Mouse (Mus musculus) neutrophil, adult 5-6 weeks (primary cell): ENCODE data around the gene Rnf157. TPM values are rescaled to one million over a fixed set of nuclear protein-coding genes. Genes with fewer than 3 reads are reported as not detected.

Experiments
- ATAC-seq: fragments of 151-379, 151-347 bp; 2 replicates; pipeline ENCODE4 v1.8.0; 2017; ENCODE audit warnings: mild to moderate bottlenecking, moderate TSS enrichment; ENCODE audit not compliant: insufficient number of reproducible peaks, poor library complexity, low FRiP score, severe bottlenecking; ENCODE audit errors: extremely low read depth
- total RNA-seq: library from RNA; stranded (forward); fragments of 200-1000 nt; gene quantifications from 2 replicates; pipeline ENCODE4 v1.2.3, GENCODE M21; 2017

Gene Rnf157
- 16.0 and 17.0 TPM in 2 replicates for total RNA-seq

DNA sequence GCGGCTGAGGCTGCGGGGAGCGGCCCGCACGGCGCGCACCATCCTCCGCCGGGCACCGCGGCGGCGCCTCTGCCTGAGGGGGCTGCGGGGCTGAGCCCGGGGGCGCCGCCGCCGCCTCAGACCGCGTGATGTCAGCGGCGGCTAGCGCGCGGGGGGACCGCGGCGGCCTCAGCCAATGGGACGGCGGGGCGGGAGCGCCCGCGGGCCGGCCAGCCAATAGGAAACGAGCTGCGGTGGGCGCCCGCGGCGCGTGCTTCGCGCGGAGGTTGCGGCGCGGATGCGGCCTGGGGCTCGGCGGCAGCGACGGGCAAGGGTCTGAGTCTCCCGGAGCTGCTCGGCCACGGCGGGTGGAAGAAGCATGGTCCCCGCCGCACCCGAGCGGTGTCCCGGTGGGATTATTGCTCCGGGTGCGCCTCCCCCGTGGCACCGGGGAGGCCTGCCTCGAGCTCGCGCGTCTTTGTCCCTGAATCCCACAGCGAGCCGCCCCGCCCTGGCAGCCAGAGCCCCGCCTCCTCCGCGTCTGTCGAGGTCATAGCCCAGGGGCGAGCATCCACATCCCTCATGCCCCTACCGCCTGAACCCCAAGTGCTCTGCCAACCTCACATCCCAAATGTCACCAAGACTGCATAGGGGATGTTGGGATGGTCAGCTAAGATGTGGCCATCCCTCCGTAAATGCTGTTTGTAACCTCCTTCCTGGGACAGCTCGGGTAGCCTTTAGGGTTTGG is at the start of gene Rnf157:
Gene Rnf157 (minus strand): TSS at position 129 of the 727 bp plus-strand sequence.
- 0 out of 2 replicates have a peak, but pooled peaks have one; percentile 17 for ATAC-seq

- ATAC-seq: no peak
Observed at GRCm38 (mm10) chr11:116459786-116460185, 47.0 kb upstream of the Rnf157 start.

- ATAC-seq: no peak
Observed at GRCm38 (mm10) chr11:116456234-116456633, 43.4 kb upstream of the Rnf157 start.

DNA sequence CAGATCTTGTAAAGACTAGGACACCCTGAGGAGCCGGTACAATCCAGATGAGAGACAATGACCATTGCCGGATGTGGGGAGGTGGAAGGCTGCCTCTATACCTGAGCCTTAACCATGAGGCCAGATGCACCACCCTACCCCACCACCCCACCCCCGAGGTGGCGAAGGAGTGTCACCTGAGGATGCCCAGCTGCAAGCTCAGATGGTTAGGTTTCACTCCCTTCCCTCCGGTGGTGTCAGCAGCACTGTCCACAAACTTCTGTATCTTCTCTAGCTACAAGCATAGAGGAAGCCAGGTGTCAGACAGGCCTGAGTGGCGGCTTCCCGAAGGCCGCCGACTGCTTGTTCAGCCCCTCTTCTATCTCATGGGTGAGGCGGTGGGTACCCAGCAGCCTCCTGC is 41.1 kb upstream of the Rnf157 start:
- no peak for ATAC-seq

DNA sequence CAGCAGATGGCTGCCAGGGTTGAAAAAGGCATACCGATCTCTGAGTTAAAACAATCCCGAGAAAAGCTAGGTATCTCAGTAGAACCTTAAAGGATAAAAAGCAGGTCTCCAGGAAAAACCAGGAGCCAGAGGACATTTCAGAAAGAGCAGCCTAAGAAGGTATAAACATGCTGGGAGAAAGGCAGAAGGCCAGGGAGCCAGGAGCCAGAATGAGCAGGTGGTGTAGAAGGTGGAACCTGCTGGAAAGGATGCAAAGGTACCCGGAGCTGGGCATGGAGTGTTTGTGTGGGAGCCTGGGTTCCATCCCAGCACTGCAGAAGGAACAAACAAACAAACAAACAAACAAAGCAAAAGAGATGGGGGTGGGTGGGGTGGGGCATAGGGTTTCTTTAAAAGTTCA is 36.5 kb upstream of the Rnf157 start:
- ATAC-seq: no peak

GRCm38 (mm10) chr11:116447822-116448221 is 35.0 kb upstream of the Rnf157 start:
- ATAC-seq: no peak

DNA sequence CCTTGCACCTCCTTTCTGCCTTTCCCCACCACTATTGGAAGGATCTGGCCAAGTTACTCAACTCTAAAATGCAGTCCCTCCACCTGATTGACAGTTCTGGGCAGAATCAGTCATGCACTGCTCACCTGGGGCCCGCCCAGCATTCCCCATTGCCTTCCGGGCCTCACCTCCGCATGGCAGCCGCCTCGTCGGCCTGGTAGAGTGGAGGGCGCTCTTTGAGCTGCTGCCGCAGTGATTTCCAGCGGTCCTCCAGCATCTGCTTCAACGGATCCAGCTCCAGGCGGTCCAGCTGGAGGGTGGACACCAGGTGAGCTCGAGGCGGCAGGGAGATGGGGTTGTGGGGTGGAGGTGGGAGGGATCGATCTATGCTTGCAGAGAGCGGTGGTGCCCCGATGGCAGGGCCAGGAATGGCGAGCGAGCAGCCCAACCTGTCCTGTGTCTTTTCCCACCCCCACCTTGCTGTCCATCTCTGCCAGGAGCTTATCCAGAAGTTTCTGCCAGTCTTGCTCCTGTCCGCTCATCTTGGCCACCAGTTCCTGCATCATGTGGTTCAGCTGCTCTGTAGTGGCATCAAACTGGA is 33.6 kb upstream of the Rnf157 start:
- ATAC-seq: no peak

GRCm38 (mm10) chr11:116445596-116446307 is 32.9 kb upstream of the Rnf157 start:
- ATAC-seq: peak; percentile 77

- ATAC-seq: no peak
Observed at GRCm38 (mm10) chr11:116443935-116444334, 31.1 kb upstream of the Rnf157 start.

DNA sequence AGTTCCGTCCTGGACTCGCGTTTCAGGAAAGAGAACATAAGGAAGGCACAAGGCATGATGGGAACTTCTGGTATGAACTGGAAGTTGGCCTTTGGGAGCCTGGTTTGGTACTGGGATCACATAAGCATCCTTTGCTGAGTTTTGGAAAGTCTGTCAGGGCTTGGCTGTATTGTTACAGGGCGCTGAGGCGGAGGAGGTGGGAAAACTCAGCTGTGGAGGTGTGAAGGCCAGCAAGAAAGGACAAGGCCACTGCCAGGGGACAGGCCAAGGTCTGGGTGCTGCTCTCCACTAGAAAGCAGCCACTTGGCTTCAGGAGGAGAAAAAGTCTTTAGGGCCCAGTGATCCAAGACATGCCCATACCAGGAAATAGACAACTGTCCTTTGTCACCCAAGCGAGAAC is 30.5 kb upstream of the Rnf157 start:
- no peak for ATAC-seq

DNA sequence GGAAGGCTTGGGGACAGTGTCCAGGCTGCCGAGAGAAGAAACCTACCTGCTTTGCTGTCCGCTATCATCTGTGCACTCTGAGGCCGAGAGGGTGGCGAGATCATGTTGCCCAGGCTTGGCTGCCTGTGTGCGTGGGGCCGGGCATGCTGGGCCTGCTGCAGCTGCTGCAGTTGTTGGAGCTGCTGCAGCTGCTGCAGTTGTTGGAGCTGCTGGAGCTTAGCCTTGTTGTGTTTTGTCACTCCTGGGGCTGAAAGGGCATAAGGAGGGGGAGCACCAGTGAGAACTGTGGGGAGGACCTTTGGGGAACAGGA is 30.0 kb upstream of the Rnf157 start:
- ATAC-seq: no peak

- no peak for ATAC-seq
Observed at GRCm38 (mm10) chr11:116442129-116442866, 29.5 kb upstream of the Rnf157 start.

GRCm38 (mm10) chr11:116440408-116441068 is 27.7 kb upstream of the Rnf157 start:
- no peak for ATAC-seq

DNA sequence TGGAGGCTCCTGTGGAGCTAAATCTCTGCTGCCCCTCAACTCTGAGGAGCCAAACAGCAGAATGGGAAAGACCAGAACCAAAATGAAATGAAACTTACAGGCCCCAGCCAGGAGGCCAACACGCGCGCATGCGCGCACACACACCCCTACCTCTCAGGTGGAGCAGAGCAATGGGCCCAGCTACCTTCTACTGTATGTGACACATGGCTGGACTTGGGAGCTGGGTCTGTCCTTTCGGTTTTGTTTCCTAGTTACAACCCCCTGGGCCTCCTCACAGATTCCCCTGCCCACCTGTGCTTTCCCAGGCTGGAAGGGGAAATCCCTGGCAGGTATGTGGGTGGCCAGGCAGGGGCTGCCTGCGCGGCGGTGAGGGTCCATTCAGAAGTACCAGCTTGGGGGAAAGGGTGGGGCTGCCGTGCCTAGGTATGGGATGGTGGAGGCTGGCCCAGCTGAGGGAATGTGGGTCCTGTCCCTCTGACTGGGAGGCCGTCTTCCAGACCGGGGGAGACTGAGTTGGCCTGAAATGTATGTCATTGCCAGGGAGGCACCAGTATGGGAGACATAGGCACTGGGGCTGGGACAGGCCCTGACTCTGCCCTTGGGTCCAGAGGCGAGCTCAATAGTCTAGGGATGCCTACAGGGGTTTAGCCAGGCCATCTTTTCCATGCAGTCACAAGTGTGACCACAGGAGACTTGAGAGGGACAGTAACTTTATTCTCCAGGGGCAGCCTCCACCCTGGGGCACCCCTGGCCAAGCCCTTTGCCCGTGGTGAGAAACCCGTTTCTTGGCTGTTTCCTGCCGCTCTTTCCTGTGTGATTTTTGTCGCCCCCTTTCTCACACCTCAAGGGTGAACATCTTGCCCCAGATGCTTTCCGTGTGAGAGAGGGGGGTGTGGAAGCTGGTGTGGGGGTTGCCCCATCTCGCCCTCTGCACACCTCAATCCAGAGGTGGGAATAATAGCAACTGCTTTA is 26.7 kb upstream of the Rnf157 start:
- no peak for ATAC-seq

GRCm38 (mm10) chr11:116437541-116437940 is 24.7 kb upstream of the Rnf157 start:
- no peak for ATAC-seq

GRCm38 (mm10) chr11:116436725-116437331 is 24.0 kb upstream of the Rnf157 start:
- ATAC-seq: peak; percentile 20; the same call in 1 of the 2 replicates

GRCm38 (mm10) chr11:116435992-116436724 is 23.3 kb upstream of the Rnf157 start:
- no peak for ATAC-seq
